Mouse (Mus musculus) lung, postnatal 0 days (tissue): ENCODE results near the gene Mrps35.

ENCODE experiments used
- CTCF ChIP-seq: IDR thresholded peaks from 2 replicates; pipeline ENCODE4 v1.5.1; 2016; ENCODE audit warnings: antibody characterized with exemption, mild to moderate bottlenecking
- EP300 ChIP-seq: IDR thresholded peaks from 2 replicates; pipeline ENCODE4 v1.6.1; 2016; ENCODE audit warnings: antibody characterized with exemption, mild to moderate bottlenecking, control low read depth

DNA sequence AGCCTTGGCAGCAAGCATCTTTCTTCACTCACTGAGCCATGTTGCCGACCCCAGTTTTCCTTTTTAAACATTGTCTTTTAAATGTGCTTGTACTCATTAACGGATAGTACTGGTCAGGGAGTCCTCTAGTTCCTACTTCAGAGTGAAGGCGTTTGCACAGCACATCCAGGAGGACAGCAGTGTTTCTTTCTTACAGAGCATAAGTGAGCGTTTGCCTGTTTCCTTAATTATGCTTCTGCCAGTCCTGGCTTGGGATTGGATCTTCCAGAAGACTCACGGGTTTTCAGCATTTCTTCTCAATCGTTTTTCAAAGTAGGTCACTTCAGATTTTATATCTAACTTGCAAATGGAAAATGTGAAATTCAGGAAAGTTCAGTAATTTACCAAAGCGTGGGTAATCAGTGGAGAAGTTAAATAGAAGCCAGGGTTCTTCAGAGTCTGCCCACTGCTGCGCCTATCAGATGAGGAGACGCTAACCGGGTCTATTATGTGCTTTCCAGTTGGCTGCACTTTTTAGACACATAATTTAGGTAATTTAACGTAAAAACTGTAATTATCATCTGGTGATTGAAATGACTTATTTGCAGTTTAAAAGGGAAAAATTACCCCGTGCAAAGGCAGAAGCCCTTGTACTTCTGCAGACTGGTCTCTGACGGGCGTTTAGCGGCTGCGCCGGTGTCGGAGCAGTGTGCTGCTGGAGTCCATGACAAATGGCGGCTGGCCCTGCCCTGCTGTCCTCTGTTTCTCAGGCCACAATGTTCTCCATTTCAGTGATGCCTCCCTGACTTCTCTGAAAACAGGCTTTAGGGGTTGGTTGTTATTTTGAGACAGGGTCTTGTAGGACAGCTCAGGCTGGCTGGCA is 11.5 kb downstream of the Mrps35 start:
- TF ChIP-seq CTCF (no peak), EP300 (no peak)
